In the genomic region with DNA sequence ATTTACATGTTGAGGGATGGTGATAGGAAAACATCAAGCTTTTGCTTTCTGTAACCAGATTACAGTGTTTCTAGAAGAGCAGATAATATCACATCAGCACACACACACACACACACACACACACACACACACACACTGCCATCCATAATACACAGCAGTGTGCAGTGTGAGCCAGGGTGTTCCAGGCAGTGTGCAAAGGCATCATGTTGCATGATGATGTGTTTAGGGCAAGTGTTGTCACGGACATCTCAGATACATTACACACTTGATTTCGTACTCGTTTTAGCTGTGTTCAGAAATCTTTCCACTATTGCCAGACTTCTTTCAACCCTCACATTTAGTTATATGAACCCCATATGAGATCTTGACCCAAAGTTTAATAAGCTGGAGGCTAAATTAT, we compare ENCODE assay signal across 24 mouse cellular contexts.
"Had no signal": no experiment of that assay in that cellular context is flagged by ENCODE, and none has a peak within 500 bp of the region (broad histone marks: within the 10 kb centered on the region; RNA-seq: fewer than 3 reads in every experiment).

No protein-coding gene starts in this region.

- H3K36me3 ChIP-seq: heart, embryonic 10.5 days; heart, embryonic 12.5 days; hindbrain, embryonic 10.5 days; hindbrain, embryonic 12.5 days; intestine, embryonic 15.5 days; limb, embryonic 10.5 days; limb, embryonic 12.5 days had no signal

- H3K27ac ChIP-seq: heart, embryonic 10.5 days; hindbrain, embryonic 10.5 days; hindbrain, embryonic 12.5 days; hindbrain, embryonic 14.5 days; intestine, embryonic 15.5 days; layer of hippocampus, adult 2 months; left cerebral cortex, adult 2 months; limb, embryonic 10.5 days; limb, embryonic 12.5 days had no signal

- H3K4me2 ChIP-seq: heart, embryonic 12.5 days; hindbrain, embryonic 12.5 days; hindbrain, embryonic 14.5 days; intestine, embryonic 15.5 days; limb, embryonic 12.5 days; liver, embryonic 11.5 days had no signal

- H3K4me3 ChIP-seq: heart, embryonic 10.5 days; heart, embryonic 12.5 days; hindbrain, embryonic 10.5 days; hindbrain, embryonic 12.5 days; intestine, embryonic 15.5 days; layer of hippocampus, adult 2 months; left cerebral cortex, adult 2 months; limb, embryonic 10.5 days; limb, embryonic 12.5 days had no signal

- H3K27me3 ChIP-seq: hindbrain, embryonic 12.5 days; intestine, embryonic 15.5 days; limb, embryonic 12.5 days had no signal

- H3K9ac ChIP-seq: heart, embryonic 12.5 days; hindbrain, embryonic 12.5 days; hindbrain, embryonic 14.5 days; intestine, embryonic 15.5 days; limb, embryonic 12.5 days had no signal

- ATAC-seq: hindbrain, embryonic 16.5 days; inflammation-experienced regulatory T-cells, adult 6 months; intestine, embryonic 15.5 days; intestine, postnatal 0 days had no signal

- DNase-seq: gastrocnemius, postnatal 25 days; heart, adult 18-20 months; heart, postnatal 10 days; heart, postnatal 4 days; kidney, adult 18-20 months; kidney, adult 8-10 months; kidney, postnatal 10 days; kidney, postnatal 25 days; kidney, postnatal 4 days; liver had no signal

- H3K9me3 ChIP-seq: heart, embryonic 10.5 days; heart, embryonic 12.5 days; hindbrain, embryonic 10.5 days; hindbrain, embryonic 12.5 days; intestine, embryonic 15.5 days; limb, embryonic 10.5 days; limb, embryonic 12.5 days had no signal

- H3K4me1 ChIP-seq: heart, embryonic 10.5 days; hindbrain, embryonic 12.5 days; intestine, embryonic 15.5 days; limb, embryonic 10.5 days; limb, embryonic 12.5 days had no signal
